Mouse (Mus musculus) embryo, embryonic 11.5 days (tissue): ENCODE measurements around the gene Cyb5d1.

Experiments used
- DNase-seq: peaks from one replicate; pipeline ENCODE4 v3.0.0-alpha.2; 2012; ENCODE audit warnings: low read depth, low spot score

Cyb5d1 gene

GRCm38 (mm10) chr11:69362021-69362420, 33.4 kb downstream of the Cyb5d1 start:
- DNase-seq = no peak

GRCm38 (mm10) chr11:69357690-69358089, 37.7 kb downstream of the Cyb5d1 start:
- DNase-seq = no peak

GRCm38 (mm10) chr11:69356544-69356943, 38.9 kb downstream of the Cyb5d1 start:
- no peak for DNase-seq

- no peak for DNase-seq
Observed at GRCm38 (mm10) chr11:69346441-69346840, 49.0 kb downstream of the Cyb5d1 start.
